Mouse (Mus musculus): ENCODE measurements around the gene Ccnjl. TPM values are rescaled to one million over a fixed set of nuclear protein-coding genes. Genes with fewer than 3 reads are reported as not detected.

Gene Ccnjl
- 13.9 and 46.5 TPM in 2 replicates for polyA plus RNA-seq (2012; ENCODE audit: insufficient read depth, low replicate concordance)

- peaks cover 73% of the 10 kb centered on the region for H3K4me1 ChIP-seq
- H3K36me3 ChIP-seq (replicated peaks; ENCODE audit: low read length), result peaks cover 37% of the 10 kb centered on the region
- H3K4me3 ChIP-seq (replicated peaks), result peak within 1 kb of the TSS; percentile 95
- no peaks in the 10 kb centered on the region for H3K27me3 ChIP-seq (replicated peaks)
- no peak for TF ChIP-seq GATA1 (IDR thresholded peaks at IDR 0.05; ENCODE audit: borderline replicate concordance, low read length)
- no peak for TF ChIP-seq FLI1 (IDR thresholded peaks at IDR 0.05; ENCODE audit: low read length)
- H3K9me3 ChIP-seq, result no peaks in the 10 kb centered on the region
Measured at GRCm38 (mm10) chr11:43528683-43529499, at the start of gene Ccnjl. Gene Ccnjl, plus strand, starts transcription at chr11:43528784.

- Histone ChIP-seq H3K4me3 (replicated peaks) (no peak overlapping the region), H3K27me3 (replicated peaks) (peaks cover 24% of the 10 kb centered on the region), H3K36me3 (replicated peaks; ENCODE audit: low read length) (no peaks in the 10 kb centered on the region), H3K9me3 (no peaks in the 10 kb centered on the region), H3K4me1 (peaks cover 49% of the 10 kb centered on the region)
- TF ChIP-seq GATA1 (IDR thresholded peaks at IDR 0.05; ENCODE audit: borderline replicate concordance, low read length), result no peak
- TF ChIP-seq FLI1 (IDR thresholded peaks at IDR 0.05; ENCODE audit: low read length), result no peak
Measured at GRCm38 (mm10) chr11:43479376-43479775, 49.2 kb upstream of the Ccnjl start.

- H3K27me3 ChIP-seq (replicated peaks), result peaks cover 21% of the 10 kb centered on the region
- H3K4me1 ChIP-seq, result peaks cover 52% of the 10 kb centered on the region
- no peaks in the 10 kb centered on the region for H3K9me3 ChIP-seq
- TF ChIP-seq GATA1 (IDR thresholded peaks at IDR 0.05; ENCODE audit: borderline replicate concordance, low read length), result no peak
- TF ChIP-seq FLI1 (IDR thresholded peaks at IDR 0.05; ENCODE audit: low read length), result no peak
- H3K36me3 ChIP-seq (replicated peaks; ENCODE audit: low read length), result no peaks in the 10 kb centered on the region
- H3K4me3 ChIP-seq (replicated peaks), result no peak overlapping the region
Measured at GRCm38 (mm10) chr11:43480561-43480960, 48.0 kb upstream of the Ccnjl start.

GRCm38 (mm10) chr11:43481672-43482522 is 46.7 kb upstream of the Ccnjl start:
- H3K4me3 ChIP-seq (replicated peaks), result no peak overlapping the region
- H3K27me3 ChIP-seq (replicated peaks), result peaks cover 28% of the 10 kb centered on the region
- H3K4me1 ChIP-seq, result peaks cover 54% of the 10 kb centered on the region
- no peaks in the 10 kb centered on the region for H3K9me3 ChIP-seq
- no peak for TF ChIP-seq FLI1 (IDR thresholded peaks at IDR 0.05; ENCODE audit: low read length)
- no peak for TF ChIP-seq GATA1 (IDR thresholded peaks at IDR 0.05; ENCODE audit: borderline replicate concordance, low read length)
- no peaks in the 10 kb centered on the region for H3K36me3 ChIP-seq (replicated peaks; ENCODE audit: low read length)

GRCm38 (mm10) chr11:43483122-43483792 is 45.3 kb upstream of the Ccnjl start:
- TF ChIP-seq FLI1 (IDR thresholded peaks at IDR 0.05; ENCODE audit: low read length) (no peak), GATA1 (IDR thresholded peaks at IDR 0.05; ENCODE audit: borderline replicate concordance, low read length) (no peak)
- no peaks in the 10 kb centered on the region for H3K9me3 ChIP-seq
- H3K36me3 ChIP-seq (replicated peaks; ENCODE audit: low read length), result no peaks in the 10 kb centered on the region
- peaks cover 54% of the 10 kb centered on the region for H3K4me1 ChIP-seq
- H3K27me3 ChIP-seq (replicated peaks), result peaks cover 32% of the 10 kb centered on the region
- peak overlapping the region; percentile 42 for H3K4me3 ChIP-seq (replicated peaks)

GRCm38 (mm10) chr11:43484057-43484456 is 44.5 kb upstream of the Ccnjl start:
- peaks cover 54% of the 10 kb centered on the region for H3K4me1 ChIP-seq
- TF ChIP-seq GATA1 (IDR thresholded peaks at IDR 0.05; ENCODE audit: borderline replicate concordance, low read length) (no peak), FLI1 (IDR thresholded peaks at IDR 0.05; ENCODE audit: low read length) (no peak)
- H3K4me3 ChIP-seq (replicated peaks), result no peak overlapping the region
- H3K27me3 ChIP-seq (replicated peaks), result peaks cover 29% of the 10 kb centered on the region
- H3K36me3 ChIP-seq (replicated peaks; ENCODE audit: low read length), result no peaks in the 10 kb centered on the region
- H3K9me3 ChIP-seq, result no peaks in the 10 kb centered on the region

- Histone ChIP-seq H3K4me3 (replicated peaks) (no peak overlapping the region), H3K4me1 (peaks cover 54% of the 10 kb centered on the region), H3K36me3 (replicated peaks; ENCODE audit: low read length) (no peaks in the 10 kb centered on the region), H3K27me3 (replicated peaks) (peaks cover 25% of the 10 kb centered on the region), H3K9me3 (no peaks in the 10 kb centered on the region)
- no peak for TF ChIP-seq FLI1 (IDR thresholded peaks at IDR 0.05; ENCODE audit: low read length)
- no peak for TF ChIP-seq GATA1 (IDR thresholded peaks at IDR 0.05; ENCODE audit: borderline replicate concordance, low read length)
Measured at GRCm38 (mm10) chr11:43484652-43485051, 43.9 kb upstream of the Ccnjl start.

- no peak for TF ChIP-seq GATA1 (IDR thresholded peaks at IDR 0.05; ENCODE audit: borderline replicate concordance, low read length)
- TF ChIP-seq FLI1 (IDR thresholded peaks at IDR 0.05; ENCODE audit: low read length), result no peak
- H3K4me1 ChIP-seq, result peaks cover 42% of the 10 kb centered on the region
- H3K4me3 ChIP-seq (replicated peaks), result no peak overlapping the region
Measured at GRCm38 (mm10) chr11:43485855-43486254, 42.7 kb upstream of the Ccnjl start.

GRCm38 (mm10) chr11:43492663-43493062 is 35.9 kb upstream of the Ccnjl start:
- Histone ChIP-seq H3K9me3 (0 out of 2 replicates have a peak, but pooled peaks cover 3% of the 10 kb centered on the region), H3K4me3 (replicated peaks) (no peak overlapping the region), H3K36me3 (replicated peaks; ENCODE audit: low read length) (no peaks in the 10 kb centered on the region), H3K27me3 (replicated peaks) (peaks cover 13% of the 10 kb centered on the region), H3K4me1 (peaks cover 35% of the 10 kb centered on the region)
- TF ChIP-seq FLI1 (IDR thresholded peaks at IDR 0.05; ENCODE audit: low read length) (no peak), GATA1 (IDR thresholded peaks at IDR 0.05; ENCODE audit: borderline replicate concordance, low read length) (peak; percentile 92; the same call in 2 of the 3 replicates)

More at GRCm38 (mm10) chr11:43485855-43486254, 42.7 kb upstream of the Ccnjl start:
- no peaks in the 10 kb centered on the region for H3K36me3 ChIP-seq (replicated peaks; ENCODE audit: low read length)
- no peaks in the 10 kb centered on the region for H3K9me3 ChIP-seq
- H3K27me3 ChIP-seq (replicated peaks), result peaks cover 28% of the 10 kb centered on the region
